Mouse (Mus musculus): ENCODE measurements around the gene Snrpd2. TPM values are rescaled to one million over a fixed set of nuclear protein-coding genes. Genes with fewer than 3 reads are reported as not detected.

The Snrpd2 gene
- polyA plus RNA-seq, 1 experiment, result 95.5 TPM

DNA sequence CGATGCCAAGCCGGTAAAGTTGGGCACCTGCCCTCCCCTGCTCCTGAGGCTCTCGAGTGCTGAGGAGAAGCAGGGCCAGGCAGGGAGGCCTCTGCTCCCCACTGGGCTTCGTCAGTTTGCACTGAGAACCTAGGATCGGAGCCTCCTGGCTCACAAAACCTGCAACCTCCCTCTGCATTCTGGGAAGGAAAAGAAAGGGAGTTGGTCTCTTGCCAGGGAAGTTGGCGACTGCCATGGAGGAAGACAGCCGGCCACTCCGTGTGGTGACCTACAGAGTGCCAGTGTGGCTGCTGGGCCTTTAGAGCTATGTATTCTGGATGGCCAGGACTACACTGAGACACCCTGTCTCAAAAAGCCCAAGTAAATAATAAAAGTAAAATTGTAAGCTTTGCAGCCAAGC, 5.3 kb downstream of the Snrpd2 start:
- TF ChIP-seq CTCF (IDR thresholded peaks at IDR 0.05; ENCODE audit: borderline replicate concordance, extremely low read depth, insufficient read depth, insufficient read length) (no peak), POLR2A (IDR thresholded peaks at IDR 0.05; ENCODE audit: borderline replicate concordance, extremely low read depth, insufficient read depth, insufficient read length, poor library complexity, severe bottlenecking) (no peak)
- DNase-seq (ENCODE audit: low read depth), result no peak

DNA sequence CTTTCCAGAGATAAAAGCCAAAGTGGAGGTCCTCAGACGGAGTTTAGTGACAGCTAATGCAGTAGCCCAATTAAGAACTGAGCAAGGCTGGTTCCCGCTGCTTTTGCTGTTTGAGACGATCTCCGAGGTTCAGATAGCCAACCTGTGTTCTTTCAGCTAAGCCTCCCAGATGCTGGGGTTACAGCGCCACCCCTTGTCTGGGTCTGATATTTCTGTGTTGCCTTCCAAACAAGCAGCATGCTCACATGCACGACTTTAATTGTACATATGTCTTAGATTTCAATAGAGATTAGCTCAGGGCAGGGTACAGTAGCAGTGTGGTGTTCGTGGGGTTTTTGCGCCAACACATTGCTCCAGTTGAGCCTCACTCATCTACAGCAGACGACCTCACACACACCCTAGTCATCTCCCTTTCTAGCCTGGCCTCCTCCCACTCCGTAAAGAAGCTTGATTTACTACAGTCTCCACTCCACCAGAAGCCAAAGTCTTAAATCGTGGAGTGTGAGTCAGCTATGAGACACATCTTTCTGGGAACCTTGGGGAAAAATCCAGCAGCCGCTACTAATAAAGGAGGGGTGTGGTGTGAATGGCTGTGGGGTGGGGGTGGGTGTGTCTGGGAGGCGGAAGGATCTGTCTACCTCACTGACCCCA, 6.4 kb downstream of the Snrpd2 start:
- TF ChIP-seq POLR2A (IDR thresholded peaks at IDR 0.05; ENCODE audit: borderline replicate concordance, extremely low read depth, insufficient read depth, insufficient read length, poor library complexity, severe bottlenecking) (no peak), CTCF (IDR thresholded peaks at IDR 0.05; ENCODE audit: borderline replicate concordance, extremely low read depth, insufficient read depth, insufficient read length) (peak; percentile 27; the same call in 1 of the 2 replicates)
- DNase-seq (ENCODE audit: low read depth), result no peak

DNA sequence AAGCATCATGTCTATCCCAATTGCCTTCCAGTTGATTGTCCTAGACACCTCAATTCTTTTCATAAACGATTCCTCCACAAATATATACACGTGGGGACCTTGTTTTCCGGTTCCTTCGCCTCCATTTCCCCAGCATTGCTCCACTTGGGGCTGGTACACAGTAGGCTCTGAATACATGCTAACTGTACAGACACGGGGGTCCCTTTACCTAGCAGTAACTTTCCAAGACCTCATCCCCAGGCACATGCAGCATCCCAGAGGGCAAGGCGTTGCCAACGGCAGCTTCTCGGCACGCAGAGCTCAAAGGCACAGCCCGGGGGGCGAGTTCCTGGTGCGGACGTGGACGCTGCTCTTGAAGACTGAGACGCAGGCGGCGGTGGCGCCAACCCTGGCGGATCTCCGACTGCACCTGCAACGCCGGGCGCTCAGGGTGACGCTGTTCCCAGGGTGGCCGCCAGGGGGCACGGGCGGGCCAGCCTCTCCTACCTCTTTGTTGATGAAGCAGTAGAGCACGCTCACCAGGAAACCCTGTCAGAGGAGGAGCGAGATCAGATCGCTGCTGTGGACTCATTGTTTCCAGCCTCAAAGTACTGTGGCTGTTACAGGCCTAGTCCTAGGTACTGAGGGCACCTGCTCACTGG, 7.8 kb downstream of the Snrpd2 start:
- TF ChIP-seq POLR2A (IDR thresholded peaks at IDR 0.05; ENCODE audit: borderline replicate concordance, extremely low read depth, insufficient read depth, insufficient read length, poor library complexity, severe bottlenecking) (peak; percentile 38; the same call in 1 of the 2 replicates), CTCF (IDR thresholded peaks at IDR 0.05; ENCODE audit: borderline replicate concordance, extremely low read depth, insufficient read depth, insufficient read length) (peak; percentile 96)
- DNase-seq (ENCODE audit: low read depth), result peak; percentile 93

DNA sequence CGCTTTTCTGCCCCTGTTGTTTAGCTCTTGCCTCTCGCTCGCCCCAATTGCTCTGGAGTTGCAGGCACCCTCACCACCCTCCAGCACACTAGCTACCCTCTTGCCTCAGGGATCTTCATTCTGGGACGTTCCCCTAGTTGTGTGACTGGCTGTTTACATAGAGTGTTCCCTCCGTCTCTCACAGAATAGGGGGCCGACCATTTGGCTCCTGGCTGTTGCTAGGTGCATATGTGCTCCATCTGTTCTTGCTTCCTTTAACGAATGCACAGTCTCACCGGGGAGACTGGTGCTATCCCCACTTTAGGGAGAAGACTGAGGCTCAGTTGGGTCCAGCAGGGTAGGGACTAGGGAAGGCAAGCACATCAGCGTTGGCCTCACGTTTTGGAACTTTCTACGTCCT, 9.1 kb downstream of the Snrpd2 start:
- TF ChIP-seq POLR2A (IDR thresholded peaks at IDR 0.05; ENCODE audit: borderline replicate concordance, extremely low read depth, insufficient read depth, insufficient read length, poor library complexity, severe bottlenecking) (no peak), CTCF (IDR thresholded peaks at IDR 0.05; ENCODE audit: borderline replicate concordance, extremely low read depth, insufficient read depth, insufficient read length) (no peak)
- DNase-seq (ENCODE audit: low read depth), result peak; percentile 69

DNA sequence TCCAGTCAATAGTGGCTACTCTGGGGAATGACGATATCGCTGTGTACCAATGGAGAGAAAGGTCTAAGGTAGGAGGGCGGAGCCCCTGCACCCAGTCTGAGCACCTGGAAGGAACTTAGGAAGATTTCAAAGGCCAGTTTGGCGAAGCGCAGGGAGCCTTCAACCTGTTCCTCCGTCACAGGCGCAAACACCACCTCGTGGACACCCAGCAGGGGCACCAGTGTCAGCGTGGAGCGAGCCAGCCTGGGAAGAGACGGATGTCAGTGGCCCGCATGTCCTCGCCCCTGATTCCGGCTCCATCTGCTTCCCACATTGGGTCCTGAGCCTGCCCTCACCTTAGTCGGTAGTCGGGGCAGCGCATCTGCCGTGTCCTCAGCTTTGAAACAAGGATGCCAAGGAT, 9.9 kb downstream of the Snrpd2 start:
- TF ChIP-seq POLR2A (IDR thresholded peaks at IDR 0.05; ENCODE audit: borderline replicate concordance, extremely low read depth, insufficient read depth, insufficient read length, poor library complexity, severe bottlenecking) (no peak), CTCF (IDR thresholded peaks at IDR 0.05; ENCODE audit: borderline replicate concordance, extremely low read depth, insufficient read depth, insufficient read length) (no peak)
- no peak for DNase-seq (ENCODE audit: low read depth)

DNA sequence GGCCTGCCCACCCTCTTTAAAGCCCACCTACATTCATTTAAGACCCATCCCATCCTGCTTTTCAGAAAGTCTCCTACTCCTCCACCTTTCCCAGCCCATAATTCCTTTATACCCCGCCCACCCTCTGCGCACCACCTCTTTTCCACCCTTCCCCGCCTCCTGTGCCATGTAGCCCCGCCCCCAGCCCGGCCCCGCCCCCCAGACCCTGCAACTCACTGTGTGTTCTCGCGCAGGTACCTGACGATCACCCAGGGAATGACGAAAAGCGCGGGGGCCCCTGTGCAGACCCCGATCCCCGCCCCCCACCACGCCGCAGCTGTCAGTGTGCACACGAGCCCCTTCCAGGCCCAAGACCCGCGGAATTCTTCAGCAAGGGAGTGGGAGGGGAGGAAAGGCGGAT, 10.6 kb downstream of the Snrpd2 start:
- DNase-seq (ENCODE audit: low read depth), result peak; percentile 55
- TF ChIP-seq POLR2A (IDR thresholded peaks at IDR 0.05; ENCODE audit: borderline replicate concordance, extremely low read depth, insufficient read depth, insufficient read length, poor library complexity, severe bottlenecking) (no peak), CTCF (IDR thresholded peaks at IDR 0.05; ENCODE audit: borderline replicate concordance, extremely low read depth, insufficient read depth, insufficient read length) (no peak)

DNA sequence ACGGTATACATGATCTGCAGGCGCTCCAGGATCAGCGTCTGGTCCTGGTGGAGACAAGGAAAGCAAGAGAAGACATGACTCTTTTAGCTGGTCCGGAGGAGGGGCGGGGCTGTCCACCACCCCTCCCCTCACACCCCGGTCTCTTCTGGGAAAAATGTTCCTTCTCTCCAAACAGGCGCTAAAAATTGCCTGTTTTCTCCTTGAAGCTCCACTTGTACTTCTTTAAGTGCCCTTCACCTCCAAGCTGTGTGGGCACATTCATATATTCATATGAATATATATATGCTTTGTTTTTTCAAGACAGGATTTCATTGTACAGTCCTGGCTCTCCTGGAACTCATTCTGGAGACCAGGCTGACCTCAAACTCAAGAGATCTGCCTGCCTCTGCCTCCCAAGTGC, 13.4 kb downstream of the Snrpd2 start:
- DNase-seq (ENCODE audit: low read depth), result no peak
- TF ChIP-seq CTCF (IDR thresholded peaks at IDR 0.05; ENCODE audit: borderline replicate concordance, extremely low read depth, insufficient read depth, insufficient read length), result no peak
- no peak for TF ChIP-seq POLR2A (IDR thresholded peaks at IDR 0.05; ENCODE audit: borderline replicate concordance, extremely low read depth, insufficient read depth, insufficient read length, poor library complexity, severe bottlenecking)

- DNase-seq (ENCODE audit: low read depth), result no peak
- TF ChIP-seq CTCF (IDR thresholded peaks at IDR 0.05; ENCODE audit: borderline replicate concordance, extremely low read depth, insufficient read depth, insufficient read length) (no peak), POLR2A (IDR thresholded peaks at IDR 0.05; ENCODE audit: borderline replicate concordance, extremely low read depth, insufficient read depth, insufficient read length, poor library complexity, severe bottlenecking) (no peak)
Measured at GRCm38 (mm10) chr7:19163752-19164151, 14.2 kb downstream of the Snrpd2 start.

DNA sequence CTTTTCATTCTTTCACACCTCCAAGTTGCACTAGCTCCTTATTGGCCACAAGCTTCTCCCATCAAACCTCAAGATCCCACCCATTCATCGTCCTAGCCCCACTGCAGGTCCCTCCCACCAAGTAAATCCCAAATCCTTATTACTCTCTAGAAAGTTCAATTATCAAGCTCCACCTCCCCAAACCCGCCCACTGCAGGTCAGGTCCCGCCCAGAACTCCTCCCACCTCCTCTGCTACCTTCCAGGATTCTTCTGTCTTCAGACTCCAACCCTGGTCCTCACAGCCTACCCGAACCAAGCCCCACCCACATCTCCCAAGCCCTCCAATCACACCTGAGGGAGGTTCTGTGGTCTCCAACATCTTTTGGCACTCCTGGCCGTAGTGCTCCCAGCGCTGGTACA, 14.7 kb downstream of the Snrpd2 start:
- DNase-seq (ENCODE audit: low read depth), result peak; percentile 51
- TF ChIP-seq POLR2A (IDR thresholded peaks at IDR 0.05; ENCODE audit: borderline replicate concordance, extremely low read depth, insufficient read depth, insufficient read length, poor library complexity, severe bottlenecking) (no peak), CTCF (IDR thresholded peaks at IDR 0.05; ENCODE audit: borderline replicate concordance, extremely low read depth, insufficient read depth, insufficient read length) (no peak)

GRCm38 (mm10) chr7:19164978-19165377, 15.5 kb downstream of the Snrpd2 start:
- DNase-seq (ENCODE audit: low read depth), result no peak
- TF ChIP-seq POLR2A (IDR thresholded peaks at IDR 0.05; ENCODE audit: borderline replicate concordance, extremely low read depth, insufficient read depth, insufficient read length, poor library complexity, severe bottlenecking) (no peak), CTCF (IDR thresholded peaks at IDR 0.05; ENCODE audit: borderline replicate concordance, extremely low read depth, insufficient read depth, insufficient read length) (no peak)

DNA sequence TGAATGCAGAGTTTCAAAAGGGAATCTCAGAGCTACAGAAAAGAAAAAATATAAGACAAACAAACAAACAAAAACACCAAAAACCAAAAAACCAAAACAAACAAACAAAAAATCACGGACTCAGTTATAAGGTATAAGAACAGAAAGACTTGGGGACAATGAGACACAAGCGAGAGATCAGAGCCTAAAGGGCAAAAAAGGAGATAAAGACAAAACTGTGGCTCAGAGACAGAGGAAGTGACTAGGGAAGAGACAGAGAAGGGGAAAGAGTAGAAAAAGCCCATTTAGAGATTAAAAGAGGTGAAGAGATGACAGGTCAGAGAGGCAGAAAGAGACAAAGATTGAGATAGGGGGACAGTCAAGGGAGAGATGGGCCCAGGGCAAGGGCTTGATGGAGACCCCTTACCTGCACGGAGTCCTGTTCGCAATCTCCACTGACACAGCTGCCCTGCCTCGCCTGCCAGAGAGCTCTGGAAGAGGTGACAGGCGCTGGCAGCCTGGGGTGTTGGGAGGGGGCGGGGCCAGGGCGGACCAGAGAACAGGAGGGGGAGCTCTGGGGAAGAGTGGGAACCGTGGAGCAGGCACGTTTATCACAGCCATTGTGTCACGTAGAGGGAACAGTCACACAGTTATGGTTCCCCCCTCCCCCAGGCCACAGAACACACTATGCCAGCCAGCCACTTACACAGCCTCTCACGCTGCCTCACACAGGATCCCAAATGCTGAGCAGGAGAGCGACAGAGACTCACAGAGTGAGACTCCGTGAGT, 16.3 kb downstream of the Snrpd2 start, which contains the start of gene Gipr:
Gene Gipr (minus strand): TSS at position 472 of the 768 bp plus-strand sequence.
- TF ChIP-seq POLR2A (IDR thresholded peaks at IDR 0.05; ENCODE audit: borderline replicate concordance, extremely low read depth, insufficient read depth, insufficient read length, poor library complexity, severe bottlenecking), result no peak
- no peak for TF ChIP-seq CTCF (IDR thresholded peaks at IDR 0.05; ENCODE audit: borderline replicate concordance, extremely low read depth, insufficient read depth, insufficient read length)
- DNase-seq (ENCODE audit: low read depth), result peak; percentile 74

All from brain, embryonic 14.5 days (tissue).